Mouse (Mus musculus) liver, embryonic 14.5 days (tissue): Measurements from ENCODE around the gene Grik1.

ENCODE experiments used
- CTCF ChIP-seq: IDR thresholded peaks from 2 replicates; pipeline ENCODE4 v1.5.1; 2016; ENCODE audit warnings: antibody characterized with exemption, low read depth, control low read depth
- EP300 ChIP-seq: IDR thresholded peaks from 2 replicates; pipeline ENCODE4 v1.6.1; 2016; ENCODE audit warnings: antibody characterized with exemption, low read depth

DNA sequence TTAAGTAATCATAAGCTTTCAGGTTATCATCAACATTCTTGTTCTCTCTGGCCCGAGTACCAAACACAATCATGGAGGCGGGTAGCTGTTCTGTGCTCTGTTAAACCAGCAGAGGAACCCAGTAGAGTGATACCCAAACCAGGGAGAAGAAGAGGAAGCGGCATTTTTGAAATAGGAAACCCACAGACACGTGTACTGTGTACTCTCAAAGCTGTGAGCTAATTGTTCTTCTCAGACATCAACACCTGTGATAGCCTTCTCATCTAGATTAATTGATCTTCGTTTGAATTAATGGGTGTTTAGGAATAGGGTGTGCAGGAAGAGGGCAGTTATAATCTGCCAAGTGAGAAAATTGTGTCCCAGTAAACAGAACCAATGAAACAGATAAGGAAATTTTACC, 333.9 kb downstream of the Grik1 start:
- no peak for TF ChIP-seq CTCF
- TF ChIP-seq EP300 = no peak
